Mouse (Mus musculus) intestine, postnatal 0 days (tissue): ENCODE data around the gene Spg21. TPM values are rescaled to one million over a fixed set of nuclear protein-coding genes. Genes with fewer than 3 reads are reported as not detected.

ENCODE experiments used
- ATAC-seq: fragments of 200-750 bp; cut with Nextera tagmentation; 2 replicates; pipeline ENCODE4 v1.8.0; 2017; ENCODE audit warnings: mild to moderate bottlenecking, moderate TSS enrichment, moderate library complexity
- H3K27ac ChIP-seq: fragments of 300-500 bp; sonication (generic); 2 replicates; pipeline ENCODE4 v1.5.1; 2014; ENCODE audit warnings: mild to moderate bottlenecking, low read depth, low read length, moderate library complexity
- H3K27me3 ChIP-seq: fragments of 300-500 bp; sonication (generic); replicated peaks from 2 replicates; pipeline ENCODE4 v1.6.1; 2014; ENCODE audit warnings: low read length, mixed read lengths; ENCODE audit not compliant: control insufficient read depth, insufficient read depth
- H3K36me3 ChIP-seq: fragments of 300-500 bp; sonication (generic); 2 replicates; pipeline ENCODE4 v1.6.1; 2014; ENCODE audit warnings: mild to moderate bottlenecking, moderate library complexity; ENCODE audit not compliant: control insufficient read depth, insufficient read depth
- H3K4me1 ChIP-seq: fragments of 300-500 bp; sonication (generic); replicated peaks from 2 replicates; pipeline ENCODE4 v1.6.1; 2014; ENCODE audit warnings: antibody characterized with exemption, low read length, mixed read lengths; ENCODE audit not compliant: control insufficient read depth, insufficient read depth
- H3K4me2 ChIP-seq: fragments of 300-500 bp; sonication (generic); replicated peaks from 2 replicates; pipeline ENCODE4 v1.6.1; 2014; ENCODE audit warnings: low read depth, mild to moderate bottlenecking, moderate library complexity
- H3K4me3 ChIP-seq: fragments of 300-500 bp; sonication (generic); 2 replicates; pipeline ENCODE4 v1.5.1; 2014; ENCODE audit warnings: low read depth, low read length
- H3K9ac ChIP-seq: fragments of 300-500 bp; sonication (generic); 2 replicates; pipeline ENCODE4 v1.6.1; 2014; ENCODE audit warnings: mild to moderate bottlenecking, low read depth, low read length
- H3K9me3 ChIP-seq: fragments of 300-500 bp; sonication (generic); 2 replicates; pipeline ENCODE4 v1.6.1; 2016; ENCODE audit warnings: mixed run types; ENCODE audit not compliant: control insufficient read depth
- CTCF ChIP-seq: sonication (generic); IDR thresholded peaks from 2 replicates; pipeline ENCODE4 v1.5.1; 2016; ENCODE audit warnings: low read depth, mild to moderate bottlenecking, control low read depth, antibody characterized with exemption, moderate library complexity
- WGBS: fragments of 180-500 bp; shearing (Covaris S2); extraction: QIAGEN DNeasy Blood & Tissue Kit; methylation state at CpG from one replicate; pipeline ENCODE4 v1.1.7; 2014; 5-methylcytosine and 5-hydroxymethylcytosine counted together
- polyA plus RNA-seq: library from polyadenylated mRNA; unstranded; fragments of >200 nt; fragmentation: Nextera tagmentation; extraction: Ambion mirVana; gene quantifications from 2 replicates; pipeline ENCODE4 v1.2.1, GENCODE M21; 2015

Spg21 gene
- polyA plus RNA-seq, 1 experiment from 2014 or later, result 85.8 TPM

DNA sequence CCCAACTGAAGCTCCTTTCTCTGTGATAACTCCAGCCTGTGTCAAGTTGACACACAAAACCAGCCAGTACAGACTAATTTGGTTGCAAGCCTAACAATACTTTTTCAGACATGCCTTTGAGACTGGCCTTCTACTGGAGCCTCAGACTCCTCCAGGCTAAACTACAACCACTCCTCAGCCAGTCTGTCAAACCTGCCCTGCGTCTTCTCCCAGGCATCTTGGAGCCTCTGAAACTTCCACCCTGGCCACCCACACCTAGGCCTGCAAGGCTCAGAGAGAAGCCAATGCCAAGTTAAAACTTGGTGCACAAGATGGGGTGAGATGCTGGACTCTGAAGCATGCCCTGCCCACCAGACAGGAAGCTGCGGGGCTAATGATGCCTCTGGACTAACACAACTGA lies 31.6 kb downstream of the Spg21 start:
- Histone ChIP-seq H3K4me2 (no peak overlapping the region), H3K27me3 (no peaks in the 10 kb centered on the region), H3K4me3 (no peak overlapping the region), H3K9ac (no peak overlapping the region), H3K9me3 (no peaks in the 10 kb centered on the region), H3K27ac (no peak overlapping the region), H3K4me1 (no peaks in the 10 kb centered on the region), H3K36me3 (peaks cover 9% of the 10 kb centered on the region; the same call in 1 of the 2 replicates)
- no peak for TF ChIP-seq CTCF
- no peak for ATAC-seq
- 86% methylated on average over 2 of the region's 2 CpGs for WGBS

DNA sequence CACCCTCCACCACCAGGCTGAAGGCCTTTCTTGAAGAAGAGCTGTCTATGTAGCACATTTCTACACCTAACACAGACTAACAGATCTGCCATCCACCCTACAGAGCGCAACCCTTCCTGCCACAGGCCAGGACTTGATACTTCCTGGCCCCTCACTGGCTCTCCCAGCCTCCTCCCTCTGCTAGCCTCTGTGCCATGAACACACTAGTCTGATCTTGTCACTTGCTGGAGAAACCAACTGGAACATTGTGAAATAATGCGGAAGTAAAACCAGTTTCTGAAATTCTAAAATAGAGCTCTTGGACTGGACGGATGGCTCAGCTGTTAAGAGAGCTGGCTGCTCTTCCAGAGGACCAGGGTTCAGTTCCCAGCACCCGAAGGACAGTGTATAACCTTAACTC lies 32.1 kb downstream of the Spg21 start:
- no peaks in the 10 kb centered on the region for H3K9me3 ChIP-seq
- H3K27me3 ChIP-seq, result no peaks in the 10 kb centered on the region
- TF ChIP-seq CTCF, result no peak
- peaks cover 4% of the 10 kb centered on the region; the same call in 1 of the 2 replicates for H3K36me3 ChIP-seq
- no peak overlapping the region for H3K4me3 ChIP-seq
- no peak overlapping the region for H3K9ac ChIP-seq
- WGBS, result 94% methylated on average over 4 of the region's 4 CpGs
- no peaks in the 10 kb centered on the region for H3K4me1 ChIP-seq
- no peak for ATAC-seq
- H3K27ac ChIP-seq, result no peak overlapping the region
- H3K4me2 ChIP-seq, result no peak overlapping the region

DNA sequence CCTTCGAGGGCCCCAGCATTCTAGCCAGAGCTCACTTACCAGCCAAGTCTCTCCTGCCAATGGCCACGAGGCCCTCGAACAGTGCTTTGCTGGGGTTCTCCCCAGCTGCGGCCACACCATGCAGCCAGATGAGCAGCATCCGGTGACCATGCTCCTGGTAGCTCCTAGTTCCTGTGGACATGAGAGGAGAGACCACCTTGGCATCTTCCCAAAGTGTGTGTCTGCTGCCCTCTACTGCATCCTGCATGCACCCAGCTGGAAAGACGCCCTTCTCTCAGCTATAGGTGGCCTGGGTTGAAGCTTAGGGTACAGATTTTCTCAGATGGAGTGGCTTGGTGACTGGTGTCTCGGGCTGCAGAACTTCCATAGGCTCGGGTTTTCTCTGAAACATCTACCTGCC lies 41.4 kb downstream of the Spg21 start:
- no peak overlapping the region for H3K4me2 ChIP-seq
- 61% methylated on average over 8 of the region's 8 CpGs for WGBS
- H3K4me3 ChIP-seq, result no peak overlapping the region
- no peaks in the 10 kb centered on the region for H3K9me3 ChIP-seq
- H3K4me1 ChIP-seq, result no peaks in the 10 kb centered on the region
- no peak overlapping the region for H3K27ac ChIP-seq
- TF ChIP-seq CTCF, result peak; percentile 71
- no peaks in the 10 kb centered on the region for H3K27me3 ChIP-seq
- H3K9ac ChIP-seq, result no peak overlapping the region
- H3K36me3 ChIP-seq, result no peaks in the 10 kb centered on the region
- no peak for ATAC-seq

DNA sequence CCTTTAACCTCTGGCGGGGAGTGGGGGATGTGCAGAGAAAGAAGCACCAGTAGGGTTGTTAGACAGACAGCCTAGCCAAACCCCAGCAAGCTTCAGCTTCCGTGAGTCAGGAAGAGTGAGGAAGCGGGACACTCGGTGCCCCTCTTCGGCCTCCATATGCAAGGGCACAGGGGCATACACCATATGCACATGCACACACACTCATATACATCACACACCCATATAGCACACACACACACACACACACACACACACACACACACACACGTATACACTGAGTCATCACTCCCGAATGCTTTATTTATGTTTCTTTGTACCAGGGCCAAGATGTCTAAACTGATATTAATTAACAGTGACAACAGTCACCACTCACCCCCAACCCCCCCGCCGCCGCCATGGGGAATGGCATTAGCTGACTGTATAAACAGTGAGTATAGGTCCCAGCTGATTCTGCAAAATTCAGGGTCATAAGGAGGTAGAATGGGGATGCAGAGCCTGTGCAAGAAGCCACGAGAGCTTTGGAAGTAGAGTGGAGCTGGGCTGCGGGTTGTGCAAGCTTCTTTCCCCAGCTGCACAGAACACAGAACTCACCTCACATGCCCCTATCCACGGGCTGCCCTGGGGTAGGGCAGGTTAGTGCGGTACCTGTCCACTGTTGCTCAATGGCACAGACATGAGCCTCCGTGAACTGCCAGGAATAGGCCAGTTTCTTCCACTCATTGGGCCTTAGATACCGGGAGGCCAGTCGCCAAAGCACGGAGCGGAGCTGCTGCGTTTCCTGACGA lies 42.2 kb downstream of the Spg21 start:
- H3K9ac ChIP-seq, result no peak overlapping the region
- no peaks in the 10 kb centered on the region for H3K9me3 ChIP-seq
- ATAC-seq, result no peak
- no peaks in the 10 kb centered on the region for H3K27me3 ChIP-seq
- H3K4me3 ChIP-seq, result no peak overlapping the region
- WGBS, result 72% methylated on average over 21 of the region's 21 CpGs
- no peak overlapping the region for H3K4me2 ChIP-seq
- no peaks in the 10 kb centered on the region for H3K36me3 ChIP-seq
- H3K4me1 ChIP-seq, result no peaks in the 10 kb centered on the region
- no peak overlapping the region for H3K27ac ChIP-seq
- TF ChIP-seq CTCF, result no peak

DNA sequence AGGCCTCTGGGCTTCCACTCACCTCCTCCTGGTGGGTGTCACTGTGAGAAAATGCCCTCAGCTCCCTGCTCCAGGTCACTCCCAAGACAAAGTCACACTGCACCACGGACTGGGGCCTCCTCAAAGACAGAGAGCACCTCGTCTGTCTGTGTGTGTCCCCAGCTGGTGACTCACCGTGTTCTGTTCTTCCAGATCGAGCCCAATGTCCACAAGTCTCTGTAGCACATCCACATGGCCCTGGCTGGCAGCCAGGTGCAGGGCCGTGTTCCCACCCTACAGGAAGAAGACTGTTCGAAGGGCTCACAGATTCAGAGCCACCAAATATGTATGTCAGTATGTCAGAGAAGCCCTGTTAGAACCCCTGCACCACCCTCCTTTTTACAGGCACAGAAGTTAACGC lies 47.7 kb downstream of the Spg21 start:
- Histone ChIP-seq H3K4me2 (no peak overlapping the region), H3K27ac (no peak overlapping the region), H3K4me1 (no peaks in the 10 kb centered on the region), H3K27me3 (no peaks in the 10 kb centered on the region), H3K4me3 (no peak overlapping the region), H3K36me3 (no peaks in the 10 kb centered on the region), H3K9me3 (no peaks in the 10 kb centered on the region), H3K9ac (no peak overlapping the region)
- 22% methylated on average over 7 of the region's 7 CpGs for WGBS
- no peak for ATAC-seq
- no peak for TF ChIP-seq CTCF

DNA sequence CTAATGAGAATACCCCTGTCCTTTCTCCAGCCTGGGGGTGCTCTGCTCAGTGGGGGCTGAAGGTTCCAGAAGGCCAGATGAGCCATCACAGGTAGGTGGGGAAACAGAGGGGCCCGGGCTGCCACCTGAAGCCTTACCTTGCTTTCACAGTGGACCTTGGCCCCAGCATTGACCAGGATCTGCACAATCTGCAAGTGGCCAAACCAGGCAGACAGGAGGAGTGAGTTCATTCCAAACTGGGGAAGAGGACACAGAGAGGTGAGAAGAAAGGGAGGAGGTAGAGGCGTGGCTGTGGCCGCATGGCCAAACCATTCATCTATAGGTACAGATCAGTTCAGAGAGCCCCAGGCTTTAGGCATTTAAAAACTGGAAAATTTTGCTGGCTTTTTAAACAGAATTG lies 51.8 kb downstream of the Spg21 start:
- Histone ChIP-seq H3K27me3 (no peaks in the 10 kb centered on the region), H3K36me3 (no peaks in the 10 kb centered on the region), H3K9ac (no peak overlapping the region), H3K4me2 (no peak overlapping the region), H3K4me1 (no peaks in the 10 kb centered on the region), H3K4me3 (no peak overlapping the region), H3K27ac (no peak overlapping the region), H3K9me3 (no peaks in the 10 kb centered on the region)
- WGBS, result 46% methylated on average over 3 of the region's 3 CpGs
- TF ChIP-seq CTCF, result no peak
- peak; percentile 45; the same call in 1 of the 2 replicates for ATAC-seq
